Mouse (Mus musculus) testis, adult 2 months (tissue): ENCODE measurements around the gene Cdh18.

ENCODE experiments used
- CTCF ChIP-seq: fragments of 200-500 bp; IDR thresholded peaks from 2 replicates; pipeline ENCODE4 v1.5.1; 2012; ENCODE audit warnings: low read depth, mild to moderate bottlenecking, inconsistent platforms, low read length, moderate library complexity; ENCODE audit not compliant: control insufficient read depth, insufficient read depth, insufficient replicate concordance
- POLR2A ChIP-seq: fragments of 200-500 bp; IDR thresholded peaks from 2 replicates; pipeline ENCODE4 v1.6.1; 2012; ENCODE audit warnings: low read depth, mild to moderate bottlenecking, inconsistent platforms, low read length, moderate library complexity; ENCODE audit not compliant: control insufficient read depth

DNA sequence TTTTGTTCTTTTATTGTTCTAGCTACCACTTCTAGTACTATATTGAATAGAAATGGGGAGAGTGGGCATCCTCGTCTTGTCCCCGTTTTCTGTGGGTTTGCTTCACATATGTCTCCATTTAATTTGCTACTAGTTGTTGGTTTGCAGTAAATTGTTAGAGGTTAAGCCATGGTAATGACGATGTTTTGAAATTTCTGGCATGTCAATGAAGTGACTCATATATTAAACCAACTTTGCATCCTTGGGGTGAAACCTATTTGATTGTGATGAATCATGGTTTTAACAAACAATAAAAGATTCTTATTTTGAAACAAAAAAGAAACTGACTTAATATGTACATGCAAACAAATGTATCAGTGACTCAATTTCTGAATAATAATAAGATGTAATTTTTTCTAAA is 817.5 kb downstream of the Cdh18 start:
- TF ChIP-seq POLR2A (no peak), CTCF (no peak)
